Mouse (Mus musculus): Measurements from ENCODE around the gene Olfr342. TPM values are rescaled to one million over a fixed set of nuclear protein-coding genes. Genes with fewer than 3 reads are reported as not detected.

The Olfr342 gene
- polyA plus RNA-seq (2014; fragmentation: Illumina TruSeq; extraction: RNeasy Lipid Tissue Mini Kit (QIAGEN cat#74804); ENCODE audit: low replicate concordance): not detected

GRCm38 (mm10) chr2:36524698-36525097, at the start of gene Olfr342:
Gene Olfr342 (plus strand): TSS chr2:36524998.

GRCm38 (mm10) chr2:36482368-36482767, 42.4 kb upstream of the Olfr342 start, which contains the start of gene Olfr341:
Gene Olfr341 (minus strand): TSS chr2:36482468.

GRCm38 (mm10) chr2:36566362-36566761, 41.6 kb downstream of the Olfr342 start, which contains the start of gene Olfr344:
Gene Olfr344 (plus strand): TSS chr2:36566662.

Other genes starting within 250 kb of the Olfr342 start
- gene Olfr338, start 151.5 kb upstream of the Olfr342 start, polyA plus RNA-seq (2014; fragmentation: Illumina TruSeq; extraction: RNeasy Lipid Tissue Mini Kit (QIAGEN cat#74804); ENCODE audit: low replicate concordance): not detected
- not detected for gene Olfr339, start 106.1 kb upstream of the Olfr342 start, polyA plus RNA-seq (2014; fragmentation: Illumina TruSeq; extraction: RNeasy Lipid Tissue Mini Kit (QIAGEN cat#74804); ENCODE audit: low replicate concordance)
- gene Olfr340, start 72.4 kb upstream of the Olfr342 start, polyA plus RNA-seq (2014; fragmentation: Illumina TruSeq; extraction: RNeasy Lipid Tissue Mini Kit (QIAGEN cat#74804); ENCODE audit: low replicate concordance): not detected
- gene Olfr341, start 42.5 kb upstream of the Olfr342 start, polyA plus RNA-seq (2014; fragmentation: Illumina TruSeq; extraction: RNeasy Lipid Tissue Mini Kit (QIAGEN cat#74804); ENCODE audit: low replicate concordance): not detected
- gene Olfr344, start 41.7 kb downstream of the Olfr342 start, polyA plus RNA-seq (2014; fragmentation: Illumina TruSeq; extraction: RNeasy Lipid Tissue Mini Kit (QIAGEN cat#74804); ENCODE audit: low replicate concordance): not detected
- not detected for gene Olfr345, start 115.0 kb downstream of the Olfr342 start, polyA plus RNA-seq (2014; fragmentation: Illumina TruSeq; extraction: RNeasy Lipid Tissue Mini Kit (QIAGEN cat#74804); ENCODE audit: low replicate concordance)
- not detected for gene Olfr346, start 160.8 kb downstream of the Olfr342 start, polyA plus RNA-seq (2014; fragmentation: Illumina TruSeq; extraction: RNeasy Lipid Tissue Mini Kit (QIAGEN cat#74804); ENCODE audit: low replicate concordance)
- not detected for gene Olfr347, start 206.9 kb downstream of the Olfr342 start, polyA plus RNA-seq (2014; fragmentation: Illumina TruSeq; extraction: RNeasy Lipid Tissue Mini Kit (QIAGEN cat#74804); ENCODE audit: low replicate concordance)

All from small intestine, adult 10 weeks (tissue).